10 mouse cellular contexts compared by ENCODE assay signal in genomic region chr17:87326987-87327386, GRCm38 (mm10). TPM values are rescaled to one million over a fixed set of nuclear protein-coding genes. Genes with fewer than 3 reads are reported as not detected.
DNase-seq lines count a peak whose midpoint lies in the region; ATAC-seq and TF ChIP-seq lines count a peak whose summit lies in the region.
"Had no signal": no experiment of that assay in that cellular context is flagged by ENCODE, and none has a peak within 500 bp of the region (broad histone marks: within the 10 kb centered on the region; RNA-seq: fewer than 3 reads in every experiment).

No protein-coding gene starts in this region.

- 0 out of 2 replicates have a peak, but pooled peaks cover 3% of the 10 kb centered on the region for H3K9me3 ChIP-seq in forebrain, embryonic 12.5 days
- no peaks in the 10 kb centered on the region for H3K9me3 ChIP-seq in lung, embryonic 15.5 days
- H3K9me3 ChIP-seq in kidney, embryonic 16.5 days (ENCODE audit: low read length) = 0 out of 2 replicates have a peak, but pooled peaks cover under 1% of the 10 kb centered on the region
- H3K9me3 ChIP-seq: limb, embryonic 15.5 days had no signal

- WGBS in forebrain, embryonic 12.5 days = 6% methylated on average over 6 of the region's 6 CpGs
- WGBS in lung, embryonic 15.5 days = 32% methylated on average over 6 of the region's 6 CpGs
- 30% methylated on average over 6 of the region's 6 CpGs for WGBS in olfactory bulb, adult 2 months
- 37% methylated on average over 6 of the region's 6 CpGs for WGBS in kidney, embryonic 16.5 days

- peaks cover 47% of the 10 kb centered on the region for H3K4me1 ChIP-seq in forebrain, embryonic 12.5 days
- peaks cover 25% of the 10 kb centered on the region for H3K4me1 ChIP-seq in lung, embryonic 15.5 days
- H3K4me1 ChIP-seq in olfactory bulb, adult 2 months (ENCODE audit: control insufficient read depth, insufficient read depth, low read length) = peaks cover 67% of the 10 kb centered on the region
- peaks cover 19% of the 10 kb centered on the region for H3K4me1 ChIP-seq in kidney, embryonic 16.5 days (ENCODE audit: insufficient read depth, low read length)

- peak; percentile 67 for ATAC-seq in forebrain, embryonic 12.5 days (ENCODE audit: low FRiP score)
- ATAC-seq in lung, embryonic 15.5 days (ENCODE audit: borderline replicate concordance, extremely low read depth, low FRiP score, low TSS enrichment) = 0 out of 2 replicates have a peak, but pooled peaks have one; percentile 28
- ATAC-seq in kidney, embryonic 16.5 days (ENCODE audit: low FRiP score, low TSS enrichment) = no peak

- no peaks in the 10 kb centered on the region; the same call in 1 of the 2 replicates for H3K27me3 ChIP-seq in forebrain, embryonic 12.5 days
- 0 out of 2 replicates have a peak, but pooled peaks cover 4% of the 10 kb centered on the region for H3K27me3 ChIP-seq in lung, embryonic 15.5 days
- H3K27me3 ChIP-seq in kidney, embryonic 16.5 days (ENCODE audit: insufficient read depth, low read length) = no peaks in the 10 kb centered on the region
- H3K27me3 ChIP-seq: limb, embryonic 15.5 days had no signal

- H3K4me3 ChIP-seq in forebrain, embryonic 12.5 days (replicated peaks) = no peak overlapping the region
- no peak overlapping the region for H3K4me3 ChIP-seq in lung, embryonic 15.5 days
- H3K4me3 ChIP-seq in olfactory bulb, adult 2 months (ENCODE audit: insufficient read depth, low read depth, low read length) = no peak overlapping the region
- no peak overlapping the region for H3K4me3 ChIP-seq in kidney, embryonic 16.5 days (ENCODE audit: low read length)
- H3K4me3 ChIP-seq: embryonic facial prominence, embryonic 12.5 days; limb, embryonic 15.5 days had no signal

- no peak for TF ChIP-seq POLR2A in olfactory bulb, adult 2 months (IDR thresholded peaks at IDR 0.05; ENCODE audit: insufficient read depth, low read depth, low read length)

- peak overlapping the region; percentile 26 for H3K27ac ChIP-seq in forebrain, embryonic 12.5 days
- H3K27ac ChIP-seq in lung, embryonic 15.5 days = no peak overlapping the region
- peak overlapping the region; percentile 29; the same call in 1 of the 2 replicates for H3K27ac ChIP-seq in olfactory bulb, adult 2 months (ENCODE audit: insufficient read depth, low read depth, low read length)
- H3K27ac ChIP-seq in kidney, embryonic 16.5 days (ENCODE audit: low read length) = no peak overlapping the region
- H3K27ac ChIP-seq: embryonic facial prominence, embryonic 12.5 days; limb, embryonic 15.5 days had no signal

- H3K4me2 ChIP-seq in forebrain, embryonic 12.5 days = no peak overlapping the region
- no peak overlapping the region for H3K4me2 ChIP-seq in lung, embryonic 15.5 days
- no peak overlapping the region for H3K4me2 ChIP-seq in kidney, embryonic 16.5 days (replicated peaks; ENCODE audit: low read depth, low read length)
- H3K4me2 ChIP-seq: embryonic facial prominence, embryonic 12.5 days; limb, embryonic 15.5 days had no signal

- peak; percentile 35 for DNase-seq in adrenal gland, postnatal 14 days
- no peak for DNase-seq in adrenal gland, postnatal 36 days
- peak; percentile 71 for DNase-seq in 416B (ENCODE audit: low read depth)
- no peak for DNase-seq in urinary bladder, postnatal 10 days (ENCODE audit: low spot score)

- TF ChIP-seq CTCF in olfactory bulb, adult 2 months (IDR thresholded peaks at IDR 0.05; ENCODE audit: insufficient read depth, low read depth, low read length) = no peak

- no peaks in the 10 kb centered on the region for H3K36me3 ChIP-seq in forebrain, embryonic 12.5 days (replicated peaks)
- H3K36me3 ChIP-seq in lung, embryonic 15.5 days = no peaks in the 10 kb centered on the region
- H3K36me3 ChIP-seq in kidney, embryonic 16.5 days (ENCODE audit: insufficient read depth, low read length) = no peaks in the 10 kb centered on the region
- H3K36me3 ChIP-seq: embryonic facial prominence, embryonic 12.5 days had no signal

- H3K9ac ChIP-seq in forebrain, embryonic 12.5 days = 0 out of 2 replicates have a peak overlapping the region, but pooled peaks have one; percentile 7
- H3K9ac ChIP-seq in lung, embryonic 15.5 days = no peak overlapping the region
- H3K9ac ChIP-seq in kidney, embryonic 16.5 days (replicated peaks; ENCODE audit: low read length) = no peak overlapping the region
- H3K9ac ChIP-seq: embryonic facial prominence, embryonic 12.5 days; limb, embryonic 15.5 days had no signal

RNA-seq across cellular contexts. Expression of gene Ttc7, which starts 44.3 kb away (rescaled TPM):
- 13.2 TPM in 2 replicates for total RNA-seq in adrenal gland, postnatal 14 days (2021)
- 10 to 100 TPM in 1 of 2 experiments, 1 to 10 TPM in 1; 9.5 to 14.3 TPM for total RNA-seq in adrenal gland, postnatal 36 days (2021)
- 3.5 and 3.8 TPM in 2 replicates for polyA plus RNA-seq in forebrain, embryonic 12.5 days (2016; fragmentation: Nextera tagmentation; extraction: Ambion mirVana)
- 7.3 TPM in 2 replicates for polyA plus RNA-seq in lung, embryonic 15.5 days (2015; fragmentation: Nextera tagmentation; extraction: Ambion mirVana)
- polyA plus RNA-seq in olfactory bulb, adult 2 months (2012; ENCODE audit: insufficient read depth, insufficient read length, low replicate concordance, missing spikeins) = not detected in 2 replicates
- polyA plus RNA-seq in kidney, embryonic 16.5 days (2015; fragmentation: Nextera tagmentation; extraction: Ambion mirVana) = 8.7 and 9.4 TPM in 2 replicates

Comparison
In these comparisons a context has a peak if more than half of its experiments do, and no peak if none do; other contexts are left out.
1. DNase-seq: peak in adrenal gland, postnatal 14 days (single experiment) and 416B (single experiment); none in adrenal gland, postnatal 36 days (0 of 2) and urinary bladder, postnatal 10 days (single experiment).
2. H3K27ac ChIP-seq: peak in forebrain, embryonic 12.5 days (single experiment) and olfactory bulb, adult 2 months (single experiment); none in lung, embryonic 15.5 days (single experiment) and kidney, embryonic 16.5 days (single experiment).